Mouse (Mus musculus) kidney, adult 8-10 months (tissue): ENCODE data around the gene Cct3.
"Not testable (repeated sequence)": the region's sequence is repeated elsewhere in the genome, so short reads cannot be mapped to it uniquely, and the experiment has no call there.

Source experiments
- DNase-seq, 2 experiments: peaks; one replicate each; pipeline ENCODE4 v3.0.0; 2022

Cct3 gene

DNA sequence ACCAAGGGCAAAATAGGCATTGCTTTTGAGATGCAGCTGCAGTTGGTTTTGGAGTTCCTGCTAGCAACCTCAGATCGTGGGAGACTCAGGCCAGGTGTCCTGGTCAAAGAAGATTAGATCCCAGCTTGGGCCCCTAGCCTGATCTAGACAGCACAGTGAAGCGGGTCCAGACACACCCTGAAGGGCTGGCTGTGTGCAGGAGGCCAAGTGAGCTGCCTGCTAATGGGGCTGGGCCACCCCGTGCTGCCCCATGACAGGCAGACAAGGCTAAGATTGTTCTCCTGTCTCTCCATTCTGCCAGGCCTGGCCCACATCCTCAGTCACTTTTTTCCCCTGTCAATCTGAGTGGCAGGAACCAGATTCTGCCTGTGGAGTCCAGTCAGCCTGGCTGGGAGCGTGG is 66.8 kb downstream of the Cct3 start:
- no peak for DNase-seq

- DNase-seq, result peak; percentile 70 to 73
Measured at GRCm38 (mm10) chr3:88364337-88364736, 67.4 kb downstream of the Cct3 start, which contains the start of gene Paqr6. Paqr6 (plus strand) TSS chr3:88364584.

- DNase-seq, result no peak
Measured at GRCm38 (mm10) chr3:88365705-88366361, 68.9 kb downstream of the Cct3 start.

GRCm38 (mm10) chr3:88366830-88367428 is 70.0 kb downstream of the Cct3 start:
- DNase-seq, result peak in 1 of 2 experiments; percentile 30

GRCm38 (mm10) chr3:88367517-88367916 is 70.6 kb downstream of the Cct3 start:
- not testable (repeated sequence) for DNase-seq

DNA sequence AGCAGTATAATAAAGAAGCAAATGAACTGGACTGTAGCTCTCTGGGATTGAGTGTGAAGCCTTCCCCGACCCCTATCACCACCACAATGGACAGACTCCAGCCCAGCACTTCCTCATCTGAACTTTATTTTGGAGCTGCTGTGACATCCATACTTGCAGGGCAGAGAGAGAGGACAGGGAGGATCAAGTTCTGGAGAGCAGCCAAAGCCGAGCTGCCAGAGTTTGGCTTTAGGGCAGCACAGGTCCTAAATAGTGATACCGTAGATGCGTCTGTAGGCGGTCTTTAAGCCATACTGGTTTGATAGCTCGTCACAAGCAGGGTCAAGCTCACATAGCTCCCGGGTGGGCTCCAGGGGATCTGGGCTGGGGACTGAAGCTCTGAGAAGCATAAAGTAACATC is 71.6 kb downstream of the Cct3 start:
- not testable (repeated sequence) for DNase-seq
